Mouse (Mus musculus): ENCODE measurements around the gene Rrp15. TPM values are rescaled to one million over a fixed set of nuclear protein-coding genes. Genes with fewer than 3 reads are reported as not detected.

Rrp15 gene
- polyA plus RNA-seq, 1 experiment from 2014 or later = 40.3 TPM

DNA sequence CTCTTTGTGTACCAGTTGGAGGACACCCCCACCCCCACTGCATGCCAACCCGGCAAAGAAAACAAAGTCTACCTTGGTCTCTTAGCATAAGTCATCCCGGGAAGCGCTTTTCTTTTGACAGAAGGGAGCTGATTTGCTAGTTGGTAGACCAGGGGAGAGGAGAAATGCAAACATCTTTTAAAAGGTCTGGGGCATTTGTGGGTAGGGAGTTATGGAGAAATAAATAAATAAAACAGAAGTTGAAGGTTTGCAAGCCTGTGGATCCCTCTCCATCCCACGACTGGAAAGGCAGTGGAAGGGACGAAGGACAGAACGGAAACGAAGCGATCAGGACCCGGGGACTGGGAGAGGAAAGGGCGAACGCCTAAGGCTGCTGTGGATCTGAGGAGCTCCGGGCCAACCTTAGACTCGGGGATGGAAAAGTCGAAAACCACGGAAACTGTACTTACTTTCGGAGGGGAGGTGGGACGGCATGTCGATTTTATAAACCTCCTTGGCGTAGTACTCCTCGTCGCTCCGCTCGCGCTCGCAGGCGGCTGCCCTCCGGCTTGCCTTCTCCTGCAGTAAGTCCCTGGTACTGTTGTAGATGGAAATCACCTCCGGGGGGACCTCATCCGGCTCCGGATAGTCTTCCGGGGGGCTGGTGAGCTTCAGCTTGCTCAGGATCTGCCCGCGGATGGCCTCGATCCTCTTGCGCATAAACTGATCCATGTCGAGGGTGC lies 45.0 kb downstream of the Rrp15 start:
- no peak for ATAC-seq (replicated peaks; ENCODE audit: extremely low read depth, insufficient read depth, low FRiP score)

DNA sequence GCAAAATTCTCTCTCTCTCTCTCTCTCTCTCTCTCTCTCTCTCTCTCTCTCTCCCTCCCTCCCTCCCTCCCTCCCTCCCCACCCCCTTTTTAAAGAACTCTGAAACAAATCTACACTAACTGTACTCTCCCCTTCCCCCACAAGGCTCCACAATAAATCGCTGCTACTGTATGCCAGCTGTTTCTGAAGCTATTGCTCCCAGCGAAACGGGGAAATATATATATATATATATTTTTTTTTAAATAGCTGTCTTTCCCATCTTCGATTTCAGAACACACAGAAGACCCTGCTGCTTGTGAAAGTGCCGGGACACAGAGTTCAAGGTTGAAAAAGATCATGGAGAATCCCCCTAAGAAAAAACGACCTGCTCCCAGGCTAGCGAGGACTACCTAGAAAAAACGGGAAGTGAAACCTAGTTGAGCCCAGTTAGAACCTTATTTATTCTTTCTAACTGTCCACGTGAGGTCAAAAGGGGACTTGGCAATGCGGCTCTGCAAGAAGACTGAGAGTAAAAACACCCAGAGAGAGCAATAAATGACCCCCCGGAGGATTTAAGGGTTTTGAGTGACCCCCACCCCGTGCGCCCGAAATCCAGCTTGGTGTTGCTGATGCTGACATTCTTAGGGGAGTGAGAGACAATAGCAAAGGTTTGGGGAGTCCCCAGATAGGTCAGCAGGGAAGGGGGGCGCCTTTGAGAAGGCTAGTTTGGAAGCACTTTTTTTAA lies 45.7 kb downstream of the Rrp15 start:
- 0% methylated on average over 15 of the region's 15 CpGs for WGBS
- ATAC-seq (replicated peaks; ENCODE audit: extremely low read depth, insufficient read depth, low FRiP score) = no peak
- Histone ChIP-seq H3K27me3 (ENCODE audit: control insufficient read depth, insufficient read depth, low read length) (no peaks in the 10 kb centered on the region), H3K9me3 (replicated peaks; ENCODE audit: control insufficient read depth, low read length) (no peaks in the 10 kb centered on the region), H3K4me2 (ENCODE audit: low read depth, low read length) (peak overlapping the region; percentile 70), H3K4me1 (ENCODE audit: control insufficient read depth, insufficient read depth, low read length) (peaks cover 15% of the 10 kb centered on the region), H3K36me3 (ENCODE audit: control insufficient read depth, insufficient read depth) (no peaks in the 10 kb centered on the region), H3K9ac (ENCODE audit: low read length) (peak overlapping the region; percentile 90), H3K4me3 (ENCODE audit: low read length) (peak overlapping the region; percentile 70), H3K27ac (ENCODE audit: low read length) (peak overlapping the region; percentile 86)

More for the DNA sequence above, 45.0 kb downstream of the Rrp15 start:
- Histone ChIP-seq H3K36me3 (ENCODE audit: control insufficient read depth, insufficient read depth) (no peaks in the 10 kb centered on the region), H3K9ac (ENCODE audit: low read length) (peak overlapping the region; percentile 90), H3K4me1 (ENCODE audit: control insufficient read depth, insufficient read depth, low read length) (peaks cover 15% of the 10 kb centered on the region), H3K9me3 (replicated peaks; ENCODE audit: control insufficient read depth, low read length) (no peaks in the 10 kb centered on the region), H3K4me3 (ENCODE audit: low read length) (peak overlapping the region; percentile 70), H3K27ac (ENCODE audit: low read length) (peak overlapping the region; percentile 86), H3K4me2 (ENCODE audit: low read depth, low read length) (peak overlapping the region; percentile 70), H3K27me3 (ENCODE audit: control insufficient read depth, insufficient read depth, low read length) (no peaks in the 10 kb centered on the region)
- under 1% methylated on average over 36 of the region's 36 CpGs for WGBS

DNA sequence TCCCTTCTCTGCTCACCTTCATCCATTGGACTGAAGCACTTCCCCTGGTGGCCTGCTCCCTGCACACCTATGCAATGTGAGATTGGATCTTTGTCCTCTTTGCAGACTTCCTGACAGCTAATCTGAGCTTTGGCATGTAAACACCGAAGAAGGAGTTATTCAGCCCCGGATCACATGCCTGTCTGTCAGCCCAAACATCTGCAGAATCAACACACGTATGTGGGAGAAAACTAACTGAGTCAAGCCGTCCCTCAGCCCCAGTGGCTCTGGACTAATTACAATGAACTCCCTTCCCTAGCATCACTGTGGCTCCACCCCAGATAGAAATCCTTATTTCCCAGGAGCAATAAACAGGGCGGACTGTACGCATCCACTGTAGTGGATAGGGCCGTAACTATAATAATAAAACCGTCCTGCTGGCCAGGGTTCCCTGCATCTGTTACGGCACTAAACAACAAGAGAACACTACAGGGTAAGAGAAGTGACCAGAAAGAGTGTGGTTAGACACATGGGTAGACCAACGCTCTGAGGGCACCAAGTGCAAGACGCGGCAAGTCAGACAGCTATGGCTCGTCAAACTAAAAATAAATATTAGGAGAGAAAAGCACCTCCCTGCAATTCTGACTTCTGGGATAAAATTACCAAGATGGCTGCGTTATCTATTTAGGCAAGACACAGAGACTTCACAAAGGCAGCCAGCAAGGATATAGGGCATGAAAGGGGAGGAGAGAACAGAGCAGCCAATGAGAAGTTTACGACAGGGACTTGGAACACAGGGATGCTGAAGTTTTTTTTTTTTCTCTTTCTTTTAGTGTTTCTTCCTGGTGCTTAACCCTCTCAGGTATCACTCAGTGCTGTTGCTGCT lies 46.5 kb downstream of the Rrp15 start:
- Histone ChIP-seq H3K27ac (ENCODE audit: low read length) (peak overlapping the region; percentile 86), H3K27me3 (ENCODE audit: control insufficient read depth, insufficient read depth, low read length) (no peaks in the 10 kb centered on the region), H3K4me3 (ENCODE audit: low read length) (peak overlapping the region; percentile 70), H3K4me2 (ENCODE audit: low read depth, low read length) (peak overlapping the region; percentile 70), H3K9me3 (replicated peaks; ENCODE audit: control insufficient read depth, low read length) (no peaks in the 10 kb centered on the region), H3K4me1 (ENCODE audit: control insufficient read depth, insufficient read depth, low read length) (peaks cover 15% of the 10 kb centered on the region), H3K9ac (ENCODE audit: low read length) (peak overlapping the region; percentile 69), H3K36me3 (ENCODE audit: control insufficient read depth, insufficient read depth) (no peaks in the 10 kb centered on the region)
- ATAC-seq (replicated peaks; ENCODE audit: extremely low read depth, insufficient read depth, low FRiP score) = no peak; the same call in 1 of the 2 replicates
- WGBS = 8% methylated on average over 15 of the region's 15 CpGs

- ATAC-seq (replicated peaks; ENCODE audit: extremely low read depth, insufficient read depth, low FRiP score) = no peak
- Histone ChIP-seq H3K4me3 (ENCODE audit: low read length) (peak overlapping the region; percentile 23), H3K4me2 (ENCODE audit: low read depth, low read length) (peak overlapping the region; percentile 57), H3K36me3 (ENCODE audit: control insufficient read depth, insufficient read depth) (no peaks in the 10 kb centered on the region), H3K27me3 (ENCODE audit: control insufficient read depth, insufficient read depth, low read length) (no peaks in the 10 kb centered on the region), H3K27ac (ENCODE audit: low read length) (peak overlapping the region; percentile 58), H3K9ac (ENCODE audit: low read length) (0 out of 2 replicates have a peak overlapping the region, but pooled peaks have one; percentile 12), H3K9me3 (replicated peaks; ENCODE audit: control insufficient read depth, low read length) (no peaks in the 10 kb centered on the region), H3K4me1 (ENCODE audit: control insufficient read depth, insufficient read depth, low read length) (peaks cover 15% of the 10 kb centered on the region)
- 37% methylated on average over 8 of the region's 8 CpGs for WGBS
These were observed 47.8 kb downstream of the Rrp15 start for GRCm38 (mm10) chr1:186701206-186701905.

DNA sequence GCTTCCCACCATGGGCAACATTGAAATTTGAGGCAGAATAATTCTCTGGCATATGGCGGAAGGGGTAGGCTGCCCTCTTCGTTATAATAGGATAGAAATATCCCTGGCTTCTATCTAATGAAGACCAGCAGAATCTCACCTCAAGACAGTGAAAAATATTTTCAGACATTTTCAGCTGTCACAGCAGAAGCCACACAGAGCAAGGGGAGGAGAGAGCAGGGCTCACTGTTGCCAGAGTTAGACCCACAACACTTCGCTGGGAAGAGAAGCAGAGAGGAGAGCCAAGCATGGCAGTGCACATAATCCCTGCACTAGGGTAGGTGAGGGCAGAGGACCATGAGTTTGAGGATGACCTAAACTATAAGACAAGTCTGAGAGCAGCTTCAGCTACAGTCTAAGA lies 48.7 kb downstream of the Rrp15 start:
- no peak overlapping the region; the same call in 1 of the 2 replicates for H3K27ac ChIP-seq (ENCODE audit: low read length)
- no peak for ATAC-seq (replicated peaks; ENCODE audit: extremely low read depth, insufficient read depth, low FRiP score)
- no peaks in the 10 kb centered on the region for H3K9me3 ChIP-seq (replicated peaks; ENCODE audit: control insufficient read depth, low read length)
- no peaks in the 10 kb centered on the region for H3K36me3 ChIP-seq (ENCODE audit: control insufficient read depth, insufficient read depth)
- no peaks in the 10 kb centered on the region for H3K27me3 ChIP-seq (ENCODE audit: control insufficient read depth, insufficient read depth, low read length)
- no peak overlapping the region for H3K9ac ChIP-seq (ENCODE audit: low read length)
- 77% methylated on average over 3 of the region's 3 CpGs for WGBS
- H3K4me3 ChIP-seq (ENCODE audit: low read length) = no peak overlapping the region
- no peak overlapping the region for H3K4me2 ChIP-seq (ENCODE audit: low read depth, low read length)
- H3K4me1 ChIP-seq (ENCODE audit: control insufficient read depth, insufficient read depth, low read length) = peaks cover 20% of the 10 kb centered on the region

DNA sequence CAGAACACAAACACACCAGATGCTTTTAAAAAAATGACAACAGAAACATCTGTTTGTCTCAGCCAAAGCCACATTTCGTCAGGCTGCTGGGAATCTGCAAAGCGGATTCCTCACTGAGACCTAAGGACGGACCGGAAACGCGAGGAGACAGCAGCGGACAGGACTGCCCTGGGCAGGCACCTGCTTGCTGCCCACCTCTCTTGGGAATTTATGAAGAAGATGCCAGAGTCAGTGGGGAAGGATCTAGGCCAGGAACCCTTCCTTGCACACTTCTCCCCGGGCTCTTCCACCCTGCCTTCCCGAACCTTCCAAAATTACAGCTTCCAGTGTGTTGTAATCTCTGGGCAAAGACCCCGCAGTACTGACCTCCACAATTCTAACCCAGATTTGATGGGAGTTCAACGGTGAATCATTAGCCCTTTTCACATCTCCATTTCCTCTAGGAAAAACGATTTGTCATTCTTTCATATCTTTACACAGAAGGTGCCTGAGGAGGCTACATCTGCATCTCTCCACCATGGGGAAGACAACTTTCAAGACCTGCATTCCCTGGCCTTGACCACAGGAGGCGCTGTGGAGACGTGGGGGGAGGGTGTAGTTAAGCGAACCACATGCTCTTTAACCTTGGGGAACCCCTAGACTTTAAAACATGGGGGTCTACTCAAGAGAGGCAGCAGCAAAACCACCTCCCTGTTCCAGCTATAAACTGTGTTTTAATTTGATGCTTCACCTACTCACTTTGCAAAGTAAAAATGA lies 50.4 kb downstream of the Rrp15 start:
- 77% methylated on average over 15 of the region's 15 CpGs for WGBS
- no peak for ATAC-seq (replicated peaks; ENCODE audit: extremely low read depth, insufficient read depth, low FRiP score)

GRCm38 (mm10) chr1:186696231-186696630 lies 52.9 kb downstream of the Rrp15 start:
- peaks cover 14% of the 10 kb centered on the region for H3K4me1 ChIP-seq (ENCODE audit: control insufficient read depth, insufficient read depth, low read length)
- no peak overlapping the region for H3K4me3 ChIP-seq (ENCODE audit: low read length)
- H3K9ac ChIP-seq (ENCODE audit: low read length) = no peak overlapping the region
- H3K27me3 ChIP-seq (ENCODE audit: control insufficient read depth, insufficient read depth, low read length) = no peaks in the 10 kb centered on the region
- no peak overlapping the region for H3K4me2 ChIP-seq (ENCODE audit: low read depth, low read length)
- H3K36me3 ChIP-seq (ENCODE audit: control insufficient read depth, insufficient read depth) = no peaks in the 10 kb centered on the region
- no peak for ATAC-seq (replicated peaks; ENCODE audit: extremely low read depth, insufficient read depth, low FRiP score)
- no peaks in the 10 kb centered on the region for H3K9me3 ChIP-seq (replicated peaks; ENCODE audit: control insufficient read depth, low read length)
- WGBS = 79% methylated on average over 9 of the region's 9 CpGs
- H3K27ac ChIP-seq (ENCODE audit: low read length) = peak overlapping the region; percentile 59; the same call in 1 of the 2 replicates

More for the DNA sequence above, 50.4 kb downstream of the Rrp15 start:
- no peaks in the 10 kb centered on the region for H3K36me3 ChIP-seq (ENCODE audit: control insufficient read depth, insufficient read depth)
- H3K27me3 ChIP-seq (ENCODE audit: control insufficient read depth, insufficient read depth, low read length) = no peaks in the 10 kb centered on the region
- H3K4me2 ChIP-seq (ENCODE audit: low read depth, low read length) = no peak overlapping the region
- peaks cover 24% of the 10 kb centered on the region for H3K4me1 ChIP-seq (ENCODE audit: control insufficient read depth, insufficient read depth, low read length)
- H3K9me3 ChIP-seq (replicated peaks; ENCODE audit: control insufficient read depth, low read length) = no peaks in the 10 kb centered on the region
- no peak overlapping the region for H3K9ac ChIP-seq (ENCODE audit: low read length)
- H3K4me3 ChIP-seq (ENCODE audit: low read length) = no peak overlapping the region
- no peak overlapping the region for H3K27ac ChIP-seq (ENCODE audit: low read length)

GRCm38 (mm10) chr1:186695361-186695760 lies 53.8 kb downstream of the Rrp15 start:
- Histone ChIP-seq H3K4me2 (ENCODE audit: low read depth, low read length) (no peak overlapping the region), H3K27ac (ENCODE audit: low read length) (peak overlapping the region; percentile 59), H3K4me1 (ENCODE audit: control insufficient read depth, insufficient read depth, low read length) (peaks cover 12% of the 10 kb centered on the region), H3K36me3 (ENCODE audit: control insufficient read depth, insufficient read depth) (no peaks in the 10 kb centered on the region), H3K9ac (ENCODE audit: low read length) (no peak overlapping the region), H3K9me3 (replicated peaks; ENCODE audit: control insufficient read depth, low read length) (no peaks in the 10 kb centered on the region), H3K4me3 (ENCODE audit: low read length) (no peak overlapping the region), H3K27me3 (ENCODE audit: control insufficient read depth, insufficient read depth, low read length) (no peaks in the 10 kb centered on the region)
- 28% methylated on average over 4 of the region's 4 CpGs for WGBS
- no peak; the same call in 1 of the 2 replicates for ATAC-seq (replicated peaks; ENCODE audit: extremely low read depth, insufficient read depth, low FRiP score)
